Mouse (Mus musculus): ENCODE data around the gene Ergic1. TPM values are rescaled to one million over a fixed set of nuclear protein-coding genes. Genes with fewer than 3 reads are reported as not detected.

Ergic1 gene
- polyA plus RNA-seq, 1 experiment from 2014 or later: 97.0 TPM

DNA sequence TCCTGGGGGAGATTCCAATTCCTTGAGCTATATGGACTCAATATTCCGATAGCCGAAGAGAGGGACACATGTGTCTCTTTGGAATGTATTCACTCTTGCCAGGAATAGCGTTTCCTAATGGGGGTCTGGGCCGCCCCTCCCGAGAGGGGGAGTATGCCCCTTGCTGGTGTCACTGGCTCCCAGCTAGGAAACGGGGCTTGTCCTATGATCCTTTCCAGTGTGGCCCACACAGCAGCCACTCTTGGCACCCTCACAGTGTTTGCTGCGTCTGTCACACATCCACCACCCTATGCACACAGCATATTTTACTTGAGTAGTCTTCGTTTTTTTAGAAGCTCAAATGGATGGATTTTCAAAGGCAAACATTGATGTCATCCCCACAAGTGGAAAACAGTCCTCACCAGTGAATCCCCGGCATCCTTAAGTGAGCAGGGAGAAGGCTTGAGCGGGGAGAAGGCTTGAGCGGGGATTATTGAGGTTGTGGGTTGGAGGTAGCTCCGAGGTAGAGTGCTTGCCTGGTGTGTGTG is 26.7 kb downstream of the Ergic1 start:
- no peak overlapping the region for H3K9ac ChIP-seq (ENCODE audit: low read depth, low read length)
- no peak for ATAC-seq
- H3K9me3 ChIP-seq (ENCODE audit: control insufficient read depth, low read length): no peaks in the 10 kb centered on the region
- H3K36me3 ChIP-seq (ENCODE audit: control insufficient read depth, insufficient read depth, low read length): no peaks in the 10 kb centered on the region; the same call in 1 of the 2 replicates
- peaks cover 18% of the 10 kb centered on the region for H3K4me1 ChIP-seq (ENCODE audit: control insufficient read depth, insufficient read depth, low read depth, low read length)
- WGBS: 90% methylated on average over 12 of the region's 12 CpGs
- H3K4me3 ChIP-seq (ENCODE audit: low read length): no peak overlapping the region
- H3K4me2 ChIP-seq (ENCODE audit: low read length): no peak overlapping the region
- H3K27me3 ChIP-seq (replicated peaks; ENCODE audit: control insufficient read depth, insufficient read depth, low read length): no peaks in the 10 kb centered on the region
- no peak overlapping the region for H3K27ac ChIP-seq (ENCODE audit: low read depth, low read length)

DNA sequence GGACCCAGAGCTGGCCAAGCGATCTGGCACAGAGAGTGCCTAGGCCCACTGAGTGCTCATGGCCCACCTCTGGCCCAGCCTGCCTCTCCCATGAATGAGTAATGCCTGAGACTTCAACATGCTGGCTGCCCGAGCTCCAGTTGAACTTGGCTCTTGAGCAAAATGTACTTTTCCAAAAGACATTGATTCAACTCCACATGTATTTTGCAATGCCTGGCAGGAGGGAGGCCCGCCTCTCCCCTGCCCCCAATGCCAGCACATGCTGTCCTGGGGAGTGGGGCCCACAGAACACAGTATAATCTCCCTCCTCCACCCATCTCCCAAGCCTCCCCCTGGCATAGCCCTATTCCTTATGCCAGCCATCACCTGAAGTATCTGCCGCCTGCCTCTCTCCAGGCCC is 31.2 kb downstream of the Ergic1 start:
- 89% methylated on average over 3 of the region's 4 CpGs for WGBS
- ATAC-seq: no peak
- Histone ChIP-seq H3K27ac (ENCODE audit: low read depth, low read length) (no peak overlapping the region), H3K4me1 (ENCODE audit: control insufficient read depth, insufficient read depth, low read depth, low read length) (peaks cover 19% of the 10 kb centered on the region), H3K9me3 (ENCODE audit: control insufficient read depth, low read length) (no peaks in the 10 kb centered on the region), H3K4me2 (ENCODE audit: low read length) (no peak overlapping the region), H3K27me3 (replicated peaks; ENCODE audit: control insufficient read depth, insufficient read depth, low read length) (no peaks in the 10 kb centered on the region), H3K9ac (ENCODE audit: low read depth, low read length) (no peak overlapping the region), H3K4me3 (ENCODE audit: low read length) (no peak overlapping the region), H3K36me3 (ENCODE audit: control insufficient read depth, insufficient read depth, low read length) (no peaks in the 10 kb centered on the region; the same call in 1 of the 2 replicates)

DNA sequence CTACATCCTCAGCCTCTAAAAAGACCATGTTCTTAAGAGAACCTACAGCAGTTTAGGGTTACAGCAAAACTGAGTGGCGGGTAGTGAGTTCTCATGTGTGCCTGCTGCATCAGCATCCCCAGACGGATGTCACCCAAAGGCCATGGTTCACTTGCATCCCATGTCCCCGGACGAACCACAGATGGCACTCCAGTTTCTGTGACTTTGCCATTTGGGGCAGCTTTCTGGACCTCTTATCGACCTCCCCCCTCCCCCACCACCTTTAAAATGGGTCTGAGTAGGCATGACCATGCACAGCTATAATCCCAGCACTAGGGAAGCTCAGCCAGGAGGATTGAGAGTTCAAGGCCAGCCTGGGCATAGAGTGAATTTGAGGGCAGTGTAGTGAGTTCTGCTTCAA is 31.9 kb downstream of the Ergic1 start:
- Histone ChIP-seq H3K36me3 (ENCODE audit: control insufficient read depth, insufficient read depth, low read length) (no peaks in the 10 kb centered on the region), H3K27ac (ENCODE audit: low read depth, low read length) (no peak overlapping the region), H3K4me3 (ENCODE audit: low read length) (no peak overlapping the region), H3K27me3 (replicated peaks; ENCODE audit: control insufficient read depth, insufficient read depth, low read length) (no peaks in the 10 kb centered on the region), H3K9me3 (ENCODE audit: control insufficient read depth, low read length) (no peaks in the 10 kb centered on the region), H3K4me1 (ENCODE audit: control insufficient read depth, insufficient read depth, low read depth, low read length) (peaks cover 19% of the 10 kb centered on the region), H3K4me2 (ENCODE audit: low read length) (no peak overlapping the region), H3K9ac (ENCODE audit: low read depth, low read length) (no peak overlapping the region)
- no peak for ATAC-seq
- WGBS: 94% methylated on average over 5 of the region's 5 CpGs

DNA sequence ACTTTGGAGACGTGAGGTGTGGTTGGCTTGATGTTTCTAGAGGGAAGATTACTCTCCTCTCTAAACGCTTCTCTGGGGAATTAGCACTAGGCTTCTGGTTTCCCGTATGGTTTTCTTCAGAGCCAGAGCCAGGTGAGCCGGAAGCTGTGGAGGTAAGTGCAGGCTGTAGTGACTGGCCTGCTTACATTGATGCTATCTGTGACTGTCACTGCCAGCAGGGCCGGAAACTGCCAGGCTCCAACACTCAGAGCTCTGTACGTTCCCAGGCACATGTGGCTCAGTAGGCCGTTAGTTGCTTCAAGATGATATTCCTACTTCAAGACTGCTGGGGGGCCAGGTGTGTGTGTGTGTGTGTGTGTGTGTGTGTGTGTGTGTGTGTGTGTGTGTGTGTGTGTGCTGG is 32.9 kb downstream of the Ergic1 start:
- no peak overlapping the region for H3K4me2 ChIP-seq (ENCODE audit: low read length)
- H3K27me3 ChIP-seq (replicated peaks; ENCODE audit: control insufficient read depth, insufficient read depth, low read length): no peaks in the 10 kb centered on the region
- H3K36me3 ChIP-seq (ENCODE audit: control insufficient read depth, insufficient read depth, low read length): no peaks in the 10 kb centered on the region
- H3K4me1 ChIP-seq (ENCODE audit: control insufficient read depth, insufficient read depth, low read depth, low read length): peaks cover 19% of the 10 kb centered on the region
- ATAC-seq: no peak
- H3K4me3 ChIP-seq (ENCODE audit: low read length): no peak overlapping the region
- H3K9me3 ChIP-seq (ENCODE audit: control insufficient read depth, low read length): no peaks in the 10 kb centered on the region
- no peak overlapping the region for H3K27ac ChIP-seq (ENCODE audit: low read depth, low read length)
- no peak overlapping the region for H3K9ac ChIP-seq (ENCODE audit: low read depth, low read length)
- WGBS: 81% methylated on average over 7 of the region's 7 CpGs

DNA sequence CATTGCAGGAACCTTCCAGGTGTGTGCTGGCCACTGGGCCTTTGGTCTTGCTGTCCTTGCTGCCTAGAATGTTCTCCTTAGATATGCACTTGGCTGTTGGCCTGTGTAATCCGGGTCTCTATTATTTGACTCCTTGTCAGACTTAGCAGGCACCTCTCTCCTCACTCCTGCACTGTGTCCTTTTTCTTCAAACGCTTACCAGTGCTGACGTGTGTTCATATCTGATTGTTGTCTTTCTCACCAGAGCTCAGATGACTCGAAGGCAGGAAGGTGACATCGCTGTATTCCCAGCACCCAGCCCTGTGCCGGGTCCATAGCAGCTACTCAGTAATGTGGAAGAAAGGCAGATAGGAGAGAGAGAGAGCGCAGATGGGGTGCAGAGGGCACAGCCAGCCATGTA is 33.7 kb downstream of the Ergic1 start:
- H3K36me3 ChIP-seq (ENCODE audit: control insufficient read depth, insufficient read depth, low read length): no peaks in the 10 kb centered on the region
- H3K4me3 ChIP-seq (ENCODE audit: low read length): no peak overlapping the region
- no peak; the same call in 1 of the 2 replicates for ATAC-seq
- no peak overlapping the region for H3K27ac ChIP-seq (ENCODE audit: low read depth, low read length)
- no peaks in the 10 kb centered on the region for H3K9me3 ChIP-seq (ENCODE audit: control insufficient read depth, low read length)
- no peak overlapping the region for H3K9ac ChIP-seq (ENCODE audit: low read depth, low read length)
- 87% methylated on average over 7 of the region's 7 CpGs for WGBS
- no peak overlapping the region for H3K4me2 ChIP-seq (ENCODE audit: low read length)
- H3K27me3 ChIP-seq (replicated peaks; ENCODE audit: control insufficient read depth, insufficient read depth, low read length): no peaks in the 10 kb centered on the region
- peaks cover 19% of the 10 kb centered on the region for H3K4me1 ChIP-seq (ENCODE audit: control insufficient read depth, insufficient read depth, low read depth, low read length)

DNA sequence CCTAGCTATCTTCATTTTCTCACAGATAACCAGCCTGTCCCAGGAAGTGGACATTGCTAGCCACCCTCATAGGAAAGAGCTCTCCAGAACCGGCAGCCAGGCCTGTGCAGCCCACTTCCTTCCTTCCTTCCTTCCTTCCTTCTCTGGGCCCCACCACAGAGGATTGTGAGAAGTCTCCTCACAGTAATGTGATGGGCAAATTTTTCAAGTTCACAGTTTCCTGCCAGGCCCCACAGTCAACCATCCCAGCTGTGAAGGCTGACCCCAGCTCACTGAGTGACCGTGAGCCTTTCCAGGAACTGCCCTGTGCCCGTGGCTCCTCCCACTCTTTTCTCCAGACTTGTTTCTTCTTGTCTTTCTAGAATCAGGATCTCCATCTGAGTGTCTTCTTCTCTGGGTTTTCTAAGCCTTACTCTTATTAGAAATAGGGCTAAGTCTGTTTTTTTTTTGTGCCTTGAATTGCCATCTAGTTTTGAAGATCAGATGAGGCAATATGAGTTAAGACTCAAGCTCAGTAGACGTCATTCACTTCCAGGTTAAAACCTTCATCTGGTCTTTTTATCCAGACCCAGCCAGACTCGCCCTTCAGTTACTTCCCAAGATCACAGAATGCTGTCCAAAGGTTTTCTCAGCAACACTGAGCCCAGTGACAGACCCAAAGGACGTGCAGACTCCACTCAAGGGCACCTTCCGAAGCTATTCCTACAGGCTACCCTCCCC is 34.3 kb downstream of the Ergic1 start:
- H3K27me3 ChIP-seq (replicated peaks; ENCODE audit: control insufficient read depth, insufficient read depth, low read length): no peaks in the 10 kb centered on the region
- WGBS: 54% methylated on average over 7 of the region's 7 CpGs
- H3K4me3 ChIP-seq (ENCODE audit: low read length): no peak overlapping the region
- H3K36me3 ChIP-seq (ENCODE audit: control insufficient read depth, insufficient read depth, low read length): no peaks in the 10 kb centered on the region
- no peaks in the 10 kb centered on the region for H3K9me3 ChIP-seq (ENCODE audit: control insufficient read depth, low read length)
- no peak overlapping the region for H3K9ac ChIP-seq (ENCODE audit: low read depth, low read length)
- H3K27ac ChIP-seq (ENCODE audit: low read depth, low read length): peak overlapping the region; percentile 65
- peaks cover 19% of the 10 kb centered on the region for H3K4me1 ChIP-seq (ENCODE audit: control insufficient read depth, insufficient read depth, low read depth, low read length)
- no peak overlapping the region; the same call in 1 of the 2 replicates for H3K4me2 ChIP-seq (ENCODE audit: low read length)
- ATAC-seq: no peak

DNA sequence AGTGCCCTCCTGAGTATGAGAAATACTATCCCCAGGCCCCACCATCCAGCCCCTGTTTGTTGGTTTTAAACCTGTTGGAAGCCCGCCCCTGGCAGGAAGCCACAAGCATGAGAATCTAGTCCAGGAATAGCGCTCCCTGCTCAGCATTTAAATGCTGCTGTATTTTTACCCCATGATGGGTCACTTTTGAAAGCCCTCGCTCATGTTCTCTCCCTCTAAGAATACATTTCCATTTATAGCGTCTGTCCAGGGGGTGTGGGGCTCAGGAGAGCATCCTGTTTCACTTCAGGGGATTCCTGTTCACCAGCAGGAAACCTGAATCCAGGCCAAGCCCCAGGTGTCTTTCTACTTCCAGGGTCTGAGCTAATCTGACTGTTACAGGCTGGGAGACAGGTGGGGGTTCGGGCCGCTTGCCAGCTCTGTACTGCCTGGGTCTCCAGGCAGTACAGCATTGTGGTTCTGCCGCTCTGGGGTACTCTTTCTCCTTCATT is 34.9 kb downstream of the Ergic1 start:
- H3K27me3 ChIP-seq (replicated peaks; ENCODE audit: control insufficient read depth, insufficient read depth, low read length): no peaks in the 10 kb centered on the region
- no peak overlapping the region for H3K4me3 ChIP-seq (ENCODE audit: low read length)
- H3K27ac ChIP-seq (ENCODE audit: low read depth, low read length): peak overlapping the region; percentile 65
- peak overlapping the region; percentile 3; the same call in 1 of the 2 replicates for H3K4me2 ChIP-seq (ENCODE audit: low read length)
- no peaks in the 10 kb centered on the region for H3K36me3 ChIP-seq (ENCODE audit: control insufficient read depth, insufficient read depth, low read length)
- peak; percentile 63 for ATAC-seq
- no peaks in the 10 kb centered on the region for H3K9me3 ChIP-seq (ENCODE audit: control insufficient read depth, low read length)
- peaks cover 19% of the 10 kb centered on the region for H3K4me1 ChIP-seq (ENCODE audit: control insufficient read depth, insufficient read depth, low read depth, low read length)
- no peak overlapping the region for H3K9ac ChIP-seq (ENCODE audit: low read depth, low read length)
- WGBS: 38% methylated on average over 7 of the region's 7 CpGs

DNA sequence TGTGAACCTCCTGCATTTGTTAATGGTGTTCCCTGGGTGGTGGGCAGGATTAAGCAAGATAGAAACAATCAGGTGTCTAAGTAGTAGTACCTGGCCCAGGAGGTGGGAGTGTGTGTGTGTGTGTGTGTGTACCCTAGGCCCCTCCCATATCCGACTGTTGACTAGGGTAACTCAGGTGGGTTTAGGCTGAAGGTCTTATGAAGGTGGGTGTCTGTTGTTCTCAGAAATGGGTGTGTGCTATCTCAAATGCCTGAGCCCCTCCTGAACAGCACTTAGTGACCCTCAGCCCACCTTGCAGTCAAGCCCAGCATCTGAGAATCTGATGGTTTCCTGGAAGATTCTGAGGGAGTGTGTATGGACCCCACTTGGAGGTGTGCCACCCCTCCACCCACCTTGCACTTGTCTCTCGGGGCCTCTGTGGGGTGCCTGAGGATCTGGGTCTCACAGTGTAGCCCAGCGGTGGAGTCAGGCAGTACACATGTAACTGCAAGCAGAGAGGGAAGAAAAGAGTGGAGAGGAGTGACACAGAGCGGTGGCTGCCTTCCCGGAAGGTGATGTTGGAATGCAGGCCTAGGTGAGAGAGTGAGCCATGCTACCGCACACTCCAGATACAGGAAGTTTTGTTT is 35.7 kb downstream of the Ergic1 start:
- 82% methylated on average over 6 of the region's 6 CpGs for WGBS

DNA sequence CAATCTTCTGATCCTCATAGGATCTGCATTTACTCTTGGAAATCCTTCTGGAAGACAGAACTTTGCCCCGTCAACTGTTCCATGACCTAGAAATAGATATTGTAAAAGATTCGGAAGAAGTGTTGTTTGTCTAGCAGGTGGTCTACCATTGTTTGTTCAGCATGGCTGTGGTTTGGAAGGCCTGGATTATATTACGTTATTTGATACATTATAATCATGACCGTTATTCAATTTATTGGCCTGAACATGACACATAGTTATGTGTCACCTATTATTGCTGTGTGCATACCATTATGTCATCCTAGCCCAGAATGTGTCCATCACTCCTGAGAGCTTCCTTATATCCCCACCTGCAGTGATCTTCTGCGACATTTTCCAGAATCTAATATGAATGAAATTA is 37.6 kb downstream of the Ergic1 start:
- ATAC-seq: no peak
- Histone ChIP-seq H3K4me3 (ENCODE audit: low read length) (no peak overlapping the region), H3K4me1 (ENCODE audit: control insufficient read depth, insufficient read depth, low read depth, low read length) (peaks cover 39% of the 10 kb centered on the region)

More for the DNA sequence above, 35.7 kb downstream of the Ergic1 start:
- Histone ChIP-seq H3K36me3 (ENCODE audit: control insufficient read depth, insufficient read depth, low read length) (no peaks in the 10 kb centered on the region), H3K27ac (ENCODE audit: low read depth, low read length) (peak overlapping the region; percentile 65), H3K9me3 (ENCODE audit: control insufficient read depth, low read length) (no peaks in the 10 kb centered on the region), H3K4me3 (ENCODE audit: low read length) (no peak overlapping the region), H3K9ac (ENCODE audit: low read depth, low read length) (no peak overlapping the region), H3K27me3 (replicated peaks; ENCODE audit: control insufficient read depth, insufficient read depth, low read length) (no peaks in the 10 kb centered on the region), H3K4me2 (ENCODE audit: low read length) (no peak overlapping the region), H3K4me1 (ENCODE audit: control insufficient read depth, insufficient read depth, low read depth, low read length) (peaks cover 26% of the 10 kb centered on the region)
- ATAC-seq: no peak

More for the DNA sequence above, 37.6 kb downstream of the Ergic1 start:
- WGBS: 92% methylated on average over 5 of the region's 5 CpGs
- no peaks in the 10 kb centered on the region for H3K36me3 ChIP-seq (ENCODE audit: control insufficient read depth, insufficient read depth, low read length)
- no peak overlapping the region for H3K9ac ChIP-seq (ENCODE audit: low read depth, low read length)
- H3K4me2 ChIP-seq (ENCODE audit: low read length): no peak overlapping the region
- no peak overlapping the region for H3K27ac ChIP-seq (ENCODE audit: low read depth, low read length)
- no peaks in the 10 kb centered on the region for H3K27me3 ChIP-seq (replicated peaks; ENCODE audit: control insufficient read depth, insufficient read depth, low read length)
- no peaks in the 10 kb centered on the region for H3K9me3 ChIP-seq (ENCODE audit: control insufficient read depth, low read length)

Measured in hindbrain, embryonic 16.5 days (tissue).